Mouse (Mus musculus) brain, embryonic 14.5 days (tissue): ENCODE measurements at regions not wholly inside any gene's neighbourhood (a gene's known extent, or its start where the extent isn't known, plus 50 kb on each side); places are given as distances from the start of the nearest gene placed in this dataset.

Source experiments
- CTCF ChIP-seq: fragments of 200-500 bp; IDR thresholded peaks from 2 replicates; pipeline ENCODE4 v1.5.1; 2012; ENCODE audit warnings: inconsistent platforms, mild to moderate bottlenecking, moderate library complexity, borderline replicate concordance; ENCODE audit not compliant: insufficient read depth, insufficient read length; ENCODE audit errors: extremely low read depth
- POLR2A ChIP-seq: fragments of 200-500 bp; IDR thresholded peaks from 2 replicates; pipeline ENCODE4 v1.6.1; 2012; ENCODE audit warnings: mild to moderate bottlenecking, inconsistent platforms, borderline replicate concordance; ENCODE audit not compliant: poor library complexity, insufficient read depth, insufficient read length, severe bottlenecking; ENCODE audit errors: extremely low read depth

DNA sequence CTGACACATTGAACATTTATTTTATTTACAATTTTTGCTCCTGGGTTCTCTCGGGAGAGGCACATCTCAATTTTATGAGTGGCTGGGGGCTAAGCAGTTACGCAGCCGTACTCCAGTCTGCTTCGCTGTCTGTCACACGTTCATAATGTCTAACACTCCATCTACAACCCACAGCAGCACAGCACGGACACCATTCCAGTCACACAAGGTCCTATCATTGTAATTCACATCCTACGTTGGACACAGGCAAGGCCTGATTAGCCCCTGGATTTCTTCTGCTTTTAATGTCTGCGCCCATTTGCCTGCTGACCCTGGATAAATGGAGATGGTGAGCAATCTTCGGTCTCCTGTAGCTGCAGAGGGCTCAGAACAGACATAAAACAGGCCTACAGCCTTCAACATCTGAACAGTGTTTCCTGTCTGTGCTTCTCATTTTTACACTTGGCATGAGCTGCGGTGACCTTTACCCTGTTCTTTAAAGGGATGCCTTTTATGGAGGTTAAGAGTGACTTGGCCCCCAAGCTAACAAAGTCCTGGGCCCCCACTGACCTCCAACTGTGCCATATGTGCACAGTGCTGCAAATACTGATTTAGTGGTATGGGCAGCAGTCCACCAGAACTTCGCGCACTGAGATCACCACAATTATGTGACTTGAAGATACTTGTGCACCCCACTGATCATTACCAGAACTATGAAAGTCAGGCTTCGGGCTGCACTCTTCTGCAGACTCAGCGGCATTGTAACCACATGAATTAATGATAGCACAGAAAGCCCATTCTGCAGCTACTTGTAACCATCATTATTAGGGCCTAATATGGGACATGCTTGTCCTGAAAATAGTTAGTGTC, 281.9 kb upstream of the Epha3 start:
- TF ChIP-seq POLR2A: no peak
- no peak for TF ChIP-seq CTCF
